Mouse (Mus musculus) brain, embryonic 14.5 days (tissue): ENCODE data around the gene Fes.

Experiments
- CTCF ChIP-seq: fragments of 200-500 bp; IDR thresholded peaks from 2 replicates; pipeline ENCODE4 v1.5.1; 2012; ENCODE audit warnings: inconsistent platforms, mild to moderate bottlenecking, moderate library complexity, borderline replicate concordance; ENCODE audit not compliant: insufficient read depth, insufficient read length; ENCODE audit errors: extremely low read depth
- POLR2A ChIP-seq: fragments of 200-500 bp; IDR thresholded peaks from 2 replicates; pipeline ENCODE4 v1.6.1; 2012; ENCODE audit warnings: mild to moderate bottlenecking, inconsistent platforms, borderline replicate concordance; ENCODE audit not compliant: poor library complexity, insufficient read depth, insufficient read length, severe bottlenecking; ENCODE audit errors: extremely low read depth

GRCm38 (mm10) chr7:80331433-80331832, 56.3 kb downstream of the Fes start:
- TF ChIP-seq POLR2A (no peak), CTCF (no peak)
